Mouse (Mus musculus): ENCODE results near the gene Tmem143. TPM values are rescaled to one million over a fixed set of nuclear protein-coding genes. Genes with fewer than 3 reads are reported as not detected.
"Not testable (repeated sequence)": the region's sequence is repeated elsewhere in the genome, so short reads cannot be mapped to it uniquely, and the experiment has no call there.

Tmem143 gene
- total RNA-seq (2021), result 10 to 100 TPM; 31.4 to 33.7 TPM
- long read RNA-seq, experiment 1, partial matches to known transcripts, result 1 of 6 reads
- long read RNA-seq, experiment 1, other reads (novel, unspliced or antisense), result 1 of 6 reads
- long read RNA-seq, experiment 2, partial matches to known transcripts, result 2 of 12 reads
- long read RNA-seq, experiment 2, other reads (novel, unspliced or antisense), result 3 of 12 reads

GRCm38 (mm10) chr7:45896517-45897257, at the start of gene Tmem143, which contains the start of gene Syngr4:
Gene Tmem143 (plus strand): TSS chr7:45896941.
Gene Syngr4 (minus strand): TSS chr7:45896714.
- peak; percentile 95 to 96 for DNase-seq (ENCODE audit: low spot score in 2 of 2)

- no peak for DNase-seq (ENCODE audit: low spot score in 2 of 2)
Observed at GRCm38 (mm10) chr7:45848447-45849027, 48.2 kb upstream of the Tmem143 start.

- no peak for DNase-seq (ENCODE audit: low spot score in 2 of 2)
Observed at GRCm38 (mm10) chr7:45850661-45851060, 46.1 kb upstream of the Tmem143 start.

- DNase-seq (ENCODE audit: low spot score in 2 of 2), result no peak
Observed at GRCm38 (mm10) chr7:45853089-45853488, 43.7 kb upstream of the Tmem143 start.

GRCm38 (mm10) chr7:45856950-45857901, 39.5 kb upstream of the Tmem143 start:
- DNase-seq (ENCODE audit: low spot score in 2 of 2), result no peak

- no peak for DNase-seq (ENCODE audit: low spot score in 2 of 2)
Observed at GRCm38 (mm10) chr7:45859008-45859407, 37.7 kb upstream of the Tmem143 start.

- DNase-seq (ENCODE audit: low spot score in 2 of 2), result no peak
Observed at GRCm38 (mm10) chr7:45862804-45863203, 33.9 kb upstream of the Tmem143 start.

GRCm38 (mm10) chr7:45864435-45864834, 32.3 kb upstream of the Tmem143 start:
- no peak for DNase-seq (ENCODE audit: low spot score in 2 of 2)

- DNase-seq (ENCODE audit: low spot score in 2 of 2), result peak; percentile 91 to 95
Observed at GRCm38 (mm10) chr7:45865925-45866910, 30.5 kb upstream of the Tmem143 start.

GRCm38 (mm10) chr7:45867871-45868270, 28.9 kb upstream of the Tmem143 start:
- DNase-seq (ENCODE audit: low spot score in 2 of 2), result no peak

GRCm38 (mm10) chr7:45869107-45869670, 27.6 kb upstream of the Tmem143 start:
- no peak for DNase-seq (ENCODE audit: low spot score in 2 of 2)

- no peak for DNase-seq (ENCODE audit: low spot score in 2 of 2)
Observed at GRCm38 (mm10) chr7:45869787-45870186, 27.0 kb upstream of the Tmem143 start.

GRCm38 (mm10) chr7:45870282-45871058, 26.3 kb upstream of the Tmem143 start:
- no peak for DNase-seq (ENCODE audit: low spot score in 2 of 2)

- DNase-seq (ENCODE audit: low spot score in 2 of 2), result peak; percentile 80 to 86
Observed at GRCm38 (mm10) chr7:45872624-45873023, 24.1 kb upstream of the Tmem143 start, which contains the start of gene Kdelr1. Gene Kdelr1 (plus strand): TSS chr7:45872772.

GRCm38 (mm10) chr7:45873061-45873947, 23.4 kb upstream of the Tmem143 start:
- peak in 1 of 2 experiments; percentile 56 for DNase-seq (ENCODE audit: low spot score in 2 of 2)

GRCm38 (mm10) chr7:45876895-45877294, 19.8 kb upstream of the Tmem143 start:
- no peak for DNase-seq (ENCODE audit: low spot score in 2 of 2)

GRCm38 (mm10) chr7:45878278-45878677, 18.5 kb upstream of the Tmem143 start, which contains the start of gene Grin2d:
Gene Grin2d (minus strand): TSS chr7:45878378.
- not testable (repeated sequence) for DNase-seq (ENCODE audit: low spot score in 2 of 2)

GRCm38 (mm10) chr7:45880531-45880930, 16.2 kb upstream of the Tmem143 start:
- DNase-seq (ENCODE audit: low spot score in 2 of 2), result no peak

All from gastrocnemius, postnatal 4 days (tissue).